Mouse (Mus musculus) MEL (cell line): ENCODE data around the gene Nars2. TPM values are rescaled to one million over a fixed set of nuclear protein-coding genes. Genes with fewer than 3 reads are reported as not detected.

ENCODE experiments used
- DNase-seq: peaks from one replicate; pipeline ENCODE4 v3.0.0; 2011; ENCODE audit warnings: low read depth, low spot score
- H3K27ac ChIP-seq: 2 replicates; pipeline ENCODE4 v1.5.1; 2012; ENCODE audit warnings: low read depth, mild to moderate bottlenecking, control low read depth, low read length, moderate library complexity; ENCODE audit not compliant: control insufficient read depth
- H3K27me3 ChIP-seq, 2 experiments: fragments of 150-350 bp in 1 of 2; sonication (generic) in 1 of 2; 2 replicates each; pipeline ENCODE4 v1.6.1; 2012; ENCODE audit warnings: low read length in 2 of 2, mild to moderate bottlenecking in 2 of 2, improper control_type of control experiment in 1 of 2, moderate library complexity in 1 of 2; ENCODE audit not compliant: insufficient read depth in 2 of 2, control insufficient read depth in 1 of 2
- H3K36me3 ChIP-seq, 2 experiments: 2 replicates each; pipeline ENCODE4 v1.6.1; 2012 to 2014; ENCODE audit warnings: low read length in 2 of 2, improper control_type of control experiment in 1 of 2, inconsistent platforms in 1 of 2, mild to moderate bottlenecking in 1 of 2; ENCODE audit not compliant: insufficient read depth in 2 of 2, control insufficient read depth in 1 of 2
- H3K4me1 ChIP-seq, 2 experiments: fragments of 150-350 bp in 1 of 2; sonication (generic) in 1 of 2; 2 replicates each; pipeline ENCODE4 v1.6.1; 2012; ENCODE audit warnings: low read length in 2 of 2, improper control_type of control experiment in 1 of 2, mild to moderate bottlenecking in 1 of 2; ENCODE audit not compliant: insufficient read depth in 2 of 2, control insufficient read depth in 1 of 2
- H3K4me3 ChIP-seq, 2 experiments: fragments of 150-350 bp in 1 of 2; sonication (generic) in 1 of 2; 2 replicates each; pipeline ENCODE4 v1.5.1; 2012; ENCODE audit warnings: low read depth in 2 of 2, low read length in 2 of 2, mild to moderate bottlenecking in 2 of 2, moderate library complexity in 2 of 2, control low read depth in 1 of 2, improper control_type of control experiment in 1 of 2; ENCODE audit not compliant: control insufficient read depth in 1 of 2, insufficient read depth in 1 of 2
- H3K79me2 ChIP-seq: 2 replicates; pipeline ENCODE4 v1.6.1; 2012; ENCODE audit warnings: mild to moderate bottlenecking, low read length, moderate library complexity; ENCODE audit not compliant: control insufficient read depth, poor library complexity, insufficient read depth
- H3K9ac ChIP-seq: 2 replicates; pipeline ENCODE4 v1.6.1; 2012; ENCODE audit warnings: low read depth, mild to moderate bottlenecking, control low read depth, low read length, moderate library complexity; ENCODE audit not compliant: control insufficient read depth, poor library complexity, severe bottlenecking
- H3K9me3 ChIP-seq: fragments of 150-350 bp; sonication (generic); replicated peaks from 2 replicates; pipeline ENCODE4 v1.6.1; 2012; ENCODE audit warnings: mild to moderate bottlenecking, low read length, improper control_type of control experiment, moderate library complexity; ENCODE audit not compliant: insufficient read depth
- BHLHE40 ChIP-seq: IDR thresholded peaks from 2 replicates; pipeline ENCODE4 v1.6.1; 2012; ENCODE audit warnings: low read depth, mild to moderate bottlenecking, inconsistent platforms, low read length, improper control_type of control experiment, borderline replicate concordance
- CHD1 ChIP-seq: IDR thresholded peaks from 2 replicates; pipeline ENCODE4 v1.6.1; 2012; ENCODE audit warnings: low read depth, mild to moderate bottlenecking, inconsistent platforms, low read length, improper control_type of control experiment
- CTCF ChIP-seq, 3 experiments: IDR thresholded peaks in 2 of 3; conservative IDR thresholded peaks in 1 of 3; 2 replicates each; pipeline ENCODE4 v1.5.1; 2011 to 2012; ENCODE audit warnings: low read length in 3 of 3, low read depth in 2 of 3, mild to moderate bottlenecking in 2 of 3, improper control_type of control experiment in 1 of 3, inconsistent platforms in 1 of 3, mixed read lengths in 1 of 3, moderate library complexity in 1 of 3; ENCODE audit not compliant: control insufficient read depth in 1 of 3, insufficient read depth in 1 of 3, poor library complexity in 1 of 3, severe bottlenecking in 1 of 3
- E2F4 ChIP-seq: IDR thresholded peaks from 2 replicates; pipeline ENCODE4 v1.6.1; 2011; ENCODE audit warnings: low read depth, low read length, improper control_type of control experiment, borderline replicate concordance
- EP300 ChIP-seq, 2 experiments: IDR thresholded peaks; 2 replicates each; pipeline ENCODE4 v1.6.1; 2011; ENCODE audit warnings: improper control_type of control experiment in 2 of 2, low read length in 2 of 2, low read depth in 1 of 2, mild to moderate bottlenecking in 1 of 2
- GATA1 ChIP-seq: IDR thresholded peaks from 2 replicates; pipeline ENCODE4 v1.6.1; 2011; ENCODE audit warnings: low read depth, low read length, improper control_type of control experiment
- JUND ChIP-seq: IDR thresholded peaks from 2 replicates; pipeline ENCODE4 v1.6.1; 2011; ENCODE audit warnings: low read depth, mild to moderate bottlenecking, improper control_type of control experiment, low read length
- MAZ ChIP-seq: IDR thresholded peaks from 2 replicates; pipeline ENCODE4 v1.6.1; 2012; ENCODE audit warnings: low read depth, mild to moderate bottlenecking, inconsistent platforms, low read length, improper control_type of control experiment
- POLR2A ChIP-seq, 2 experiments: IDR thresholded peaks; 2 replicates each; pipeline ENCODE4 v1.6.1; 2011 to 2012; ENCODE audit warnings: low read length in 2 of 2, mild to moderate bottlenecking in 2 of 2, control low read depth in 1 of 2, improper control_type of control experiment in 1 of 2, low read depth in 1 of 2, moderate library complexity in 1 of 2; ENCODE audit not compliant: control insufficient read depth in 1 of 2, insufficient read depth in 1 of 2, poor library complexity in 1 of 2
- RAD21 ChIP-seq: IDR thresholded peaks from 2 replicates; pipeline ENCODE4 v1.6.1; 2011; ENCODE audit warnings: mild to moderate bottlenecking, low read depth, low read length, improper control_type of control experiment
- RCOR1 ChIP-seq: IDR thresholded peaks from 2 replicates; pipeline ENCODE4 v1.6.1; 2012; ENCODE audit warnings: low read depth, mild to moderate bottlenecking, inconsistent platforms, low read length, improper control_type of control experiment
- SIN3A ChIP-seq: IDR thresholded peaks from 2 replicates; pipeline ENCODE4 v1.6.1; 2012; ENCODE audit warnings: low read length, improper control_type of control experiment, inconsistent platforms
- SMC3 ChIP-seq: IDR thresholded peaks from 2 replicates; pipeline ENCODE4 v1.6.1; 2011; ENCODE audit warnings: low read depth, low read length, improper control_type of control experiment
- TAL1 ChIP-seq: IDR thresholded peaks from 2 replicates; pipeline ENCODE4 v1.6.1; 2012; ENCODE audit warnings: mild to moderate bottlenecking, inconsistent platforms, low read length, moderate library complexity, mixed read lengths
- TCF12 ChIP-seq: IDR thresholded peaks from 2 replicates; pipeline ENCODE4 v1.6.1; 2014; ENCODE audit warnings: low read depth, mild to moderate bottlenecking, inconsistent platforms, low read length, improper control_type of control experiment, moderate library complexity
- UBTF ChIP-seq: IDR thresholded peaks from 2 replicates; pipeline ENCODE4 v1.6.1; 2012; ENCODE audit warnings: low read depth, mild to moderate bottlenecking, inconsistent platforms, low read length, improper control_type of control experiment, moderate library complexity, borderline replicate concordance; ENCODE audit not compliant: insufficient read depth
- USF2 ChIP-seq, 2 experiments: IDR thresholded peaks; 2 replicates each; pipeline ENCODE4 v1.6.1; 2011 to 2012; ENCODE audit warnings: improper control_type of control experiment in 2 of 2, low read length in 2 of 2, borderline replicate concordance in 1 of 2, inconsistent platforms in 1 of 2, low read depth in 1 of 2, mild to moderate bottlenecking in 1 of 2; ENCODE audit not compliant: insufficient read depth in 1 of 2
- ZMIZ1 ChIP-seq: IDR thresholded peaks from 2 replicates; pipeline ENCODE4 v1.6.1; 2012; ENCODE audit warnings: low read depth, mild to moderate bottlenecking, inconsistent platforms, low read length, improper control_type of control experiment, moderate library complexity
- polyA plus RNA-seq, 2 experiments: library from polyadenylated mRNA; stranded (reverse) in 1 of 2; unstranded in 1 of 2; fragments of >175 nt in 1 of 2; fragments of >200 nt in 1 of 2; gene quantifications; 2 replicates each; pipeline versions ENCODE4 v1.2.1 to v1.2.4; 2012; ENCODE audit warnings: low replicate concordance in 2 of 2, low read depth in 1 of 2; ENCODE audit not compliant: insufficient read length in 2 of 2, insufficient read depth in 1 of 2, missing spikeins in 1 of 2
- total RNA-seq: library from RNA; depleted of rRNA; stranded (reverse); fragments of 300-350 nt; gene quantifications from 2 replicates; pipeline ENCODE4 v1.2.3, GENCODE M21; 2012

The Nars2 gene
- total and polyA plus RNA-seq, 3 experiments = 14.7 to 22.9 TPM; not detected in 1

DNA sequence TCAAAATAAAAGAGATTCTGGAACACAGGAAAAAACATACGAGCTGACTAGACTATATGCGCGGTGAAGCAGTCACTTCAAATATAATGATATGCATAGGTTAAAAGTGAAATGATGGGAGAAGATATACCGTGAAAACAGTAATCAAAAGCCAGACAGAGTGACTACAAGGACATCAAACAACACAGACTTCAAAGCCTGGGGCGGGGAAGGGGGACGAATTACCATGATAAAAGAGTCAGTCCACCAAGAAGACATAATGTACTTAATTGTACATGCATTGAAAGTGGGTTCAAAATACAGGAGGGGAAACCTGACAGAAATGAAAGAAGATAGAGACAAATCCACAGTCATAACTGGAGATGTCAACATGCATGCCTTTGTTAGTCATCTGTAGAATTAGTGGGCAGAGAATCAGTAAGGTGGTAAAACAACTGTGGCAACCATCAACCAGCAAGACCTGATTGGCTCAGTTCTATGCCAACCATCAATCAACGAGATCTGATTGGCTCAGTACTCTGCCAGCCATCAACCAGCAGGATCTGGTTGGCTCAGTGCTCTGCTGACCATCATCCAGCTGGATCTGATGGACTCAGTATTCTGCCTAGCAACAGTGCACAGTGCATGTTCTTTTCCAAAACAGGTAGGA is 30.7 kb upstream of the Nars2 start:
- Histone ChIP-seq H3K9me3 (no peaks in the 10 kb centered on the region), H3K27ac (no peak overlapping the region)

DNA sequence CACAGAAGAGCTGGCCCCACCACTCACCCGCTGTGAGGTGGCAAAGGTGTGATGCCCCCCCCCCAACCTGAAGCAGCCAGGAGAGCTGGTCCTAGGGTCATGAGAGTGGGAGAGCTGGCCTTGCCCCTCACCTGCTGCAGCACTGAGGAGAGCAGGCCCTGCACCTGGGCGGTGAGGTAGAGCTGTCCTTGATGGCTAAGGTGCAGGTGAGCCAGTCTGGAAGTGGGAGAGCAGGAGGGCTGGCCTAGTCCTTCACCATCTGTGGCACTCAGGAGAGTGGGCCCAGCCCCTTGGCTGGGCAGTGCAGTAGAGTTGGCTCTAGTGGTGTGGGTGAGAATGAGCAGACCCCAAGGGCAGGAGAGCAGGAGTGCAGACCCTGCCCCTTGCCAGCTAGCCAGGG is 28.4 kb upstream of the Nars2 start:
- H3K79me2 ChIP-seq = no peaks in the 10 kb centered on the region
- no peaks in the 10 kb centered on the region for H3K36me3 ChIP-seq
- H3K4me3 ChIP-seq = no peak overlapping the region
- H3K4me1 ChIP-seq = no peaks in the 10 kb centered on the region
- H3K27ac ChIP-seq = no peak overlapping the region
- DNase-seq = no peak
- peaks cover 2 to 3% of the 10 kb centered on the region in 2 experiments; a peak in 2 of 4 replicates for H3K27me3 ChIP-seq
- no peak for TF ChIP-seq RCOR1
- TF ChIP-seq ZMIZ1 = no peak
- TF ChIP-seq TCF12 = no peak
- no peak for TF ChIP-seq E2F4
- no peak for TF ChIP-seq TAL1
- TF ChIP-seq SIN3A = no peak
- no peak for TF ChIP-seq JUND
- TF ChIP-seq CHD1 = no peak
- TF ChIP-seq UBTF = no peak
- TF ChIP-seq EP300 (IDR thresholded peaks at IDR 0.05; ENCODE audit: low read depth in 1 of 2, low read length in 2 of 2) = no peak
- H3K9me3 ChIP-seq = no peaks in the 10 kb centered on the region
- no peak overlapping the region for H3K9ac ChIP-seq

More for the DNA sequence above, 30.7 kb upstream of the Nars2 start:
- no peak overlapping the region for H3K4me3 ChIP-seq
- TF ChIP-seq RAD21 (no peak), GATA1 (no peak), JUND (no peak), SMC3 (no peak), E2F4 (no peak), MAZ (no peak), POLR2A (IDR thresholded peaks at IDR 0.05; ENCODE audit: control insufficient read depth in 1 of 2, insufficient read depth in 1 of 2, low read depth in 1 of 2, low read length in 2 of 2, poor library complexity in 1 of 2) (no peak), BHLHE40 (no peak), CTCF (IDR thresholded peaks at IDR 0.05 in 2 of 3, conservative IDR thresholded peaks at IDR 0.05 in 1 of 3; ENCODE audit: control insufficient read depth in 1 of 3, insufficient read depth in 1 of 3, low read depth in 2 of 3, low read length in 3 of 3, poor library complexity in 1 of 3, severe bottlenecking in 1 of 3) (no peak), USF2 (IDR thresholded peaks at IDR 0.05; ENCODE audit: borderline replicate concordance in 1 of 2, insufficient read depth in 1 of 2, low read depth in 1 of 2, low read length in 2 of 2) (no peak)
- DNase-seq = peak; percentile 27
- H3K9ac ChIP-seq = no peak overlapping the region
- no peaks in the 10 kb centered on the region for H3K79me2 ChIP-seq
- no peaks in the 10 kb centered on the region for H3K4me1 ChIP-seq
- no peaks in the 10 kb centered on the region for H3K36me3 ChIP-seq
- H3K27me3 ChIP-seq = peaks cover 2 to 3% of the 10 kb centered on the region in 2 experiments; a peak in 2 of 4 replicates
